Mouse (Mus musculus): ENCODE data around the gene Hagh. TPM values are rescaled to one million over a fixed set of nuclear protein-coding genes. Genes with fewer than 3 reads are reported as not detected.

Hagh gene
- 46.6 and 55.4 TPM in 2 replicates for polyA plus RNA-seq (2014; fragmentation: Nextera tagmentation; extraction: Ambion mirVana)

DNA sequence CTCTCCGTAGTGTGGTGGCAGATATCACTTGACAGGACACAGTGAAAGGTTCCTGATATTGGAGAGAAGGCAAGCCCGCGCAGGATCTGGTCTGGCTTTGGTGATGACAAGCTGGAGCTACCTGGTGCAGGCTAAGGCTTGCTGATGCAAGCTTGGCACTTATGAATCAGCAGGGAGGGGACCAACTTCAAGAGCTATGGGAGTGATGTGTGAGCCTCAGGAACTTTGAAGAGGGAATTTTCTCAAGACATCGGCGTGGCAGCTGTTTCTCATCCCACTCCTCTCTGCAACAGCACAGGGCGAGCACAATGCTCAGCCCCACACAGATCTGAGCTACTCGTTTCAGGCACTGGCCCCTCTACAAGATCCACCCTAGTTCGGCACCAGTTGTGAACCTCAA is at the start of gene Hagh:
Gene Hagh (plus strand): TSS at position 302 of the 400 bp plus-strand sequence.
- Histone ChIP-seq H3K27me3 (ENCODE audit: control insufficient read depth, insufficient read depth, low read length) (no peaks in the 10 kb centered on the region), H3K36me3 (ENCODE audit: control insufficient read depth, insufficient read depth, low read length) (no peaks in the 10 kb centered on the region), H3K4me1 (ENCODE audit: control insufficient read depth, insufficient read depth, low read length) (no peaks in the 10 kb centered on the region), H3K9me3 (ENCODE audit: control insufficient read depth, low read length) (no peaks in the 10 kb centered on the region), H3K9ac (ENCODE audit: low read depth, low read length) (no peak within 1 kb of the TSS), H3K4me2 (replicated peaks; ENCODE audit: low read depth, low read length) (no peak within 1 kb of the TSS), H3K4me3 (ENCODE audit: low read length) (no peak within 1 kb of the TSS), H3K27ac (ENCODE audit: low read depth, low read length) (no peak within 1 kb of the TSS)
- ATAC-seq (ENCODE audit: low FRiP score, low TSS enrichment): no peak
- WGBS: 59% methylated on average over 8 of the region's 8 CpGs

DNA sequence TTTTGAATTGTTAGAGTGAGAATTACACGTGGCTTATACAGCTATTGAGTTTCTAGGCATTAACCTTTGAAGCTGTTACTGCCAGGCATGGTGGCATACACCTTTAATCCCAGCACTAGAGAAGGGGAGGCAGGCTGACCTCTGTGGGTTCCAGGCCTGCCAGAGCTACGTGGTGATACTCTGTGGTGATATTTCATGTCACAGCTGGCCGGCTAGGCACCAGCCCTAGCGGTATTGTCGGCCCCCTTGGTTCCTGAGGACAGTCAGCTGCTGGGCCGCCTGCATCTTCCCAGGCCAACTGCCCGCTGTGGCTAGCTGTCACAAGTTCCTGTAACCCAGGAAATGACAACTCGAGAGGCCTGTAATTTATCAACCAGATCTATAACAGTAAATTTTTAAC is 47.8 kb upstream of the Hagh start:
- peak; percentile 62; the same call in 1 of the 2 replicates for ATAC-seq (ENCODE audit: low FRiP score, low TSS enrichment)
- WGBS: 30% methylated on average over 8 of the region's 8 CpGs

DNA sequence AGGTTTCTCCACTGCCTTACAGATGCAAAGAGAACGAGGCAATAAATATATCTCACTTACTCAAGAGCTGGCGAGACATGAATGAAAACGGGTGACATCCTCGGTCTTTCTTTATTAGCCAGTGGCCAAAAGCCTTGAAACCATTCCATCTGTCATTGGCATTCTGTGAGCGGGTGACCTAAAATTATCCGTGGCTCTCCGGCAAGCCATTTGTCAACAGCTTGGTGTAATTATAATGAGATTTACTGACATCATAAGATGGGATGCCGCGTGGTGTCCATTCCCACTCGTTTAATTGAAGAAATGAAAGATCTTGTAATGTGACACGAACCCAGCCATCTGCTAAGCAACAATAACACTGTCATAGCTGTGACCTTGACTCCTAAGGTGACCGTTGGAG is 45.2 kb upstream of the Hagh start:
- no peaks in the 10 kb centered on the region for H3K36me3 ChIP-seq (ENCODE audit: control insufficient read depth, insufficient read depth, low read length)
- H3K4me1 ChIP-seq (ENCODE audit: control insufficient read depth, insufficient read depth, low read length): no peaks in the 10 kb centered on the region
- no peak for ATAC-seq (ENCODE audit: low FRiP score, low TSS enrichment)
- no peaks in the 10 kb centered on the region for H3K27me3 ChIP-seq (ENCODE audit: control insufficient read depth, insufficient read depth, low read length)
- 44% methylated on average over 12 of the region's 12 CpGs for WGBS
- H3K9me3 ChIP-seq (ENCODE audit: control insufficient read depth, low read length): no peaks in the 10 kb centered on the region
- H3K27ac ChIP-seq (ENCODE audit: low read depth, low read length): no peak overlapping the region
- H3K4me3 ChIP-seq (ENCODE audit: low read length): no peak overlapping the region
- no peak overlapping the region for H3K4me2 ChIP-seq (replicated peaks; ENCODE audit: low read depth, low read length)
- H3K9ac ChIP-seq (ENCODE audit: low read depth, low read length): no peak overlapping the region

More for the DNA sequence above, 47.8 kb upstream of the Hagh start:
- H3K27me3 ChIP-seq (ENCODE audit: control insufficient read depth, insufficient read depth, low read length): no peaks in the 10 kb centered on the region
- H3K27ac ChIP-seq (ENCODE audit: low read depth, low read length): no peak overlapping the region
- no peaks in the 10 kb centered on the region for H3K9me3 ChIP-seq (ENCODE audit: control insufficient read depth, low read length)
- no peaks in the 10 kb centered on the region for H3K4me1 ChIP-seq (ENCODE audit: control insufficient read depth, insufficient read depth, low read length)
- H3K4me2 ChIP-seq (replicated peaks; ENCODE audit: low read depth, low read length): no peak overlapping the region
- H3K36me3 ChIP-seq (ENCODE audit: control insufficient read depth, insufficient read depth, low read length): no peaks in the 10 kb centered on the region
- no peak overlapping the region for H3K9ac ChIP-seq (ENCODE audit: low read depth, low read length)
- no peak overlapping the region for H3K4me3 ChIP-seq (ENCODE audit: low read length)

DNA sequence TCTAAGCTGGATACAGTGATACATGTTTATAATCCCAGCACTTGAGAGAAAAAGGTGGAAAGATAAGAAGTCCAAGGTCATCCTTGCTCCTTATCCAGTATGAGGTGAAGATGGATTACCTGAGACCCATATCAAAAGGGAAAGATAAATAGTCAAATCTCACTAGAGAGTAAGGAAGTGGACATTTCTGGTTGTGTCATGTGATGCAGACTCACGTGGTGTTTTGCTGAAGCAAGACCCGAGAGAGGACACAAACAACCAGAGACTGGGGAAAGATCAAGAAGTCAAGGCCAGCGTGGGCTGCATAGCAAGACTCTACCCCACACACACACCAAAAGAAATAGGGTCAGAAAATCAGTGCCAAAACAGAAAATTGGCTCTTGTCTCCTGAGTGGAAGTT is 43.0 kb upstream of the Hagh start:
- 72% methylated on average over 3 of the region's 3 CpGs for WGBS
- H3K9me3 ChIP-seq (ENCODE audit: control insufficient read depth, low read length): no peaks in the 10 kb centered on the region

DNA sequence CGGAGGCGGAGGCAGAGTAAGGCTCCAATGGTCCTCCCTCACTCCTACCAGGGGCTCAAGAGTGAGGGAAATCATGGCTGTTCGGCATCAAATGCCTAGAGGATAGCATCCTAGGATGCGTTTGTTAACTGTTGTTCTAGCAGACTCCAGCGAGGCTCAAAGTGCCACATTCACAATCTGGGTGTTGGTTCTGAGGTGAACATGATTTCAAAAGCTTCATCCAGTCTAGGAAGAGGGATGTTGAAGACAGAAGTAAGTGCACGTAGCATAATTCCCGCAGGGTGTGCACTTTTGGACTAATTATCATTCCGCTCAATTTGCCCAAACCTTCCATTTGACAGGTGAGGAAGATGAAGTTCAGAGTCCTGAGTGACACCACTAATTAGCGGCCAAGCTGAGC is 41.7 kb upstream of the Hagh start:
- Histone ChIP-seq H3K4me2 (replicated peaks; ENCODE audit: low read depth, low read length) (no peak overlapping the region), H3K27me3 (ENCODE audit: control insufficient read depth, insufficient read depth, low read length) (no peaks in the 10 kb centered on the region), H3K36me3 (ENCODE audit: control insufficient read depth, insufficient read depth, low read length) (no peaks in the 10 kb centered on the region), H3K4me3 (ENCODE audit: low read length) (no peak overlapping the region), H3K27ac (ENCODE audit: low read depth, low read length) (no peak overlapping the region), H3K9me3 (ENCODE audit: control insufficient read depth, low read length) (no peaks in the 10 kb centered on the region), H3K9ac (ENCODE audit: low read depth, low read length) (no peak overlapping the region), H3K4me1 (ENCODE audit: control insufficient read depth, insufficient read depth, low read length) (no peaks in the 10 kb centered on the region)
- ATAC-seq (ENCODE audit: low FRiP score, low TSS enrichment): no peak
- WGBS: 50% methylated on average over 9 of the region's 9 CpGs

More for the DNA sequence above, 43.0 kb upstream of the Hagh start:
- Histone ChIP-seq H3K27me3 (ENCODE audit: control insufficient read depth, insufficient read depth, low read length) (no peaks in the 10 kb centered on the region), H3K27ac (ENCODE audit: low read depth, low read length) (no peak overlapping the region), H3K4me2 (replicated peaks; ENCODE audit: low read depth, low read length) (no peak overlapping the region), H3K9ac (ENCODE audit: low read depth, low read length) (no peak overlapping the region), H3K36me3 (ENCODE audit: control insufficient read depth, insufficient read depth, low read length) (no peaks in the 10 kb centered on the region), H3K4me1 (ENCODE audit: control insufficient read depth, insufficient read depth, low read length) (no peaks in the 10 kb centered on the region), H3K4me3 (ENCODE audit: low read length) (no peak overlapping the region)
- ATAC-seq (ENCODE audit: low FRiP score, low TSS enrichment): no peak

DNA sequence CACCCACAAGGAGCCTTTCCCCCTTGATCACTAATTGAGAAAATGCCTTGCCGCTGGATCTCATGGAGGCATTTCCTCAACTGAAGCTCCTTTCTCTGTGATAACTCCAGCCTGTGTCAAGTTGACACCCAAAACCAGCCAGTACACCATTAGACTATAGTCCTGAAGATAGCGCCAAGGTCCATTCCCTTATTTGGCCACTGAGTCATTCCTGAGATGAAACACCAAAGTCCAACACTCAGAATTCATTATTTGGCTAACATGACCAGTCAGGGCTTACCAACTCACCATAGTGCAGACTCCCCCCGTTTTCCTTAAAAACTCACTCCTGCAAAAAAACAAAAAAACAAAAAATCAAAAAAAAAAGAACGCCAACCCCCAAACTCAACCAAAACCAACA is 40.5 kb upstream of the Hagh start:
- Histone ChIP-seq H3K27me3 (ENCODE audit: control insufficient read depth, insufficient read depth, low read length) (no peaks in the 10 kb centered on the region), H3K27ac (ENCODE audit: low read depth, low read length) (no peak overlapping the region), H3K4me3 (ENCODE audit: low read length) (no peak overlapping the region), H3K9me3 (ENCODE audit: control insufficient read depth, low read length) (no peaks in the 10 kb centered on the region), H3K4me1 (ENCODE audit: control insufficient read depth, insufficient read depth, low read length) (no peaks in the 10 kb centered on the region), H3K4me2 (replicated peaks; ENCODE audit: low read depth, low read length) (no peak overlapping the region), H3K36me3 (ENCODE audit: control insufficient read depth, insufficient read depth, low read length) (no peaks in the 10 kb centered on the region), H3K9ac (ENCODE audit: low read depth, low read length) (no peak overlapping the region)
- ATAC-seq (ENCODE audit: low FRiP score, low TSS enrichment): no peak
- 90% methylated on average over 4 of the region's 4 CpGs for WGBS

DNA sequence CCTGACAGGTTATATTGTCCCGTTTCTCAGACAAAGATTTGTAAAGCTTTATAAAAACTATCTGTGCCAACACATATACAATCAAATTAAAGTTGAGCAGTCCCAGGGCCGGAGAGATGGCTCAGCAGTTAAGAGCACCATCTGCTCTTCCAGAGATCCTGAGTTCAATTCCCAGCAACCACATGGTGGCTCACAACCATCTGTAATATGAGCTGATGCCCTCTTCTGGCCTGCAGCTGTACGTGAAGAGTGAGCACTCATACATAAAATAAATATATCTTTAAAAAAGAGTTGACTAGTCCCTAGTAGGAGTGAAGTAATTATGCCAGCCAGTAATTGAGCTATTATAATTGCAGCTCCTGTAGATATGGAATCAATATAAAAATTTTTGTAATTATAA is 39.4 kb upstream of the Hagh start:
- H3K27ac ChIP-seq (ENCODE audit: low read depth, low read length): no peak overlapping the region
- no peak overlapping the region for H3K4me2 ChIP-seq (replicated peaks; ENCODE audit: low read depth, low read length)
- H3K27me3 ChIP-seq (ENCODE audit: control insufficient read depth, insufficient read depth, low read length): peaks cover 3% of the 10 kb centered on the region; the same call in 1 of the 2 replicates
- H3K4me1 ChIP-seq (ENCODE audit: control insufficient read depth, insufficient read depth, low read length): no peaks in the 10 kb centered on the region
- no peak for ATAC-seq (ENCODE audit: low FRiP score, low TSS enrichment)
- no peaks in the 10 kb centered on the region for H3K9me3 ChIP-seq (ENCODE audit: control insufficient read depth, low read length)
- no peak overlapping the region for H3K4me3 ChIP-seq (ENCODE audit: low read length)
- no peak overlapping the region for H3K9ac ChIP-seq (ENCODE audit: low read depth, low read length)
- WGBS: 60% methylated on average over 3 of the region's 3 CpGs
- H3K36me3 ChIP-seq (ENCODE audit: control insufficient read depth, insufficient read depth, low read length): no peaks in the 10 kb centered on the region

DNA sequence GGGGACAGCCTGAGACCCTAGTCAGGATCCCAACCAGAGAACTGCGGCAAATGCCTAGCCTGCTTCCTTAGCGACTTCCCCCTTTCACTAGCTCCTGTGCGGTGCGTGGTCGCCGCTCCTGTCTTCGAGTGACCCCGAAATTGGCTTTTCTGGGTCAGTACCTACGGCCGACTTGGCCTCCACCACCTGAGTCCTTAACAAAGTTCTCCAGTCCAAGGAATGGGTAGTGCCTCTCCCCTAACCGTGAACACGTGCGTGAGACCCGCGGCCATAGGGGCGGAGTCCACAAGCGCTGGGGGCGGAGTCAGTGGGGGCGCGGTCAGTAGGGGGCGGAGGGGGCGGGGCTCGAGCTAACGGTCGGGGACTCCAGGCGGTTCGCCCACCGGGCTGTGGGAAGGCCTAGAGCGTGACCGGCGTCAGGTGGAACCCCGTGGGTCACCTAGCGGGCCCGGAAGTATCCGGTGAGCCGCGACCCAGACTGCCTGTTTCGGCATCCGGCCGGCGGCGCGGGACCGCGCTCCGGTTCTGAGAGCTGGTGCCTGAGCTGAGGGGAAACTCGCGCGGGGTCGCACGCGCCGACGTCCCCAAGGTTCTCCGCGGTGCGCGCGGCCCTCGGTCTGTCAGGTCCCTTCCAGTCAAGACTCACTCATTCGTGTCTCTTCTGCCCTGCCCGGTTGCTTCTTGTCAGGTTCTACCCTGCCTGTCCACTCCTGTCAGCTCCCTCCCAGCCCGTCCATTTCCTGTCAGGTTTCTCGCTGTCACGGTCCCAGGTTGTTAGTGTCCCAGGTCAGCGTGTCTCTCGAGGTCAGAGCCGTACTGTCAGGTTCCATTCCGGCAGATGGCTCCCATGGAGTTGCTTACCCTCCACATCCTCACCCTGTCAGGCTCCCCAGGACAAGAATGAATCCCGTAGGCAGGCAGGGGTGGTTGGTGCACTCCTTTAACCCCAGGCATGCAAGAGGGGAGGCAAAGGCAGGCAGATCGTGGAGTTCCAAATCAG is 35.7 kb upstream of the Hagh start, which contains the start of gene Meiob:
Gene Meiob (plus strand): TSS at position 338 of the 1,000 bp plus-strand sequence.
- H3K9me3 ChIP-seq (ENCODE audit: control insufficient read depth, low read length): no peaks in the 10 kb centered on the region
- peak; percentile 94 for ATAC-seq (ENCODE audit: low FRiP score, low TSS enrichment)
- WGBS: under 1% methylated on average over 58 of the region's 71 CpGs
- no peak within 1 kb of the TSS for H3K27ac ChIP-seq (ENCODE audit: low read depth, low read length)
- peak within 1 kb of the TSS; percentile 64 for H3K4me3 ChIP-seq (ENCODE audit: low read length)
- H3K9ac ChIP-seq (ENCODE audit: low read depth, low read length): peak within 1 kb of the TSS; percentile 53
- H3K36me3 ChIP-seq (ENCODE audit: control insufficient read depth, insufficient read depth, low read length): no peaks in the 10 kb centered on the region
- H3K27me3 ChIP-seq (ENCODE audit: control insufficient read depth, insufficient read depth, low read length): peaks cover 9% of the 10 kb centered on the region; the same call in 1 of the 2 replicates
- no peaks in the 10 kb centered on the region for H3K4me1 ChIP-seq (ENCODE audit: control insufficient read depth, insufficient read depth, low read length)
- H3K4me2 ChIP-seq (replicated peaks; ENCODE audit: low read depth, low read length): peak within 1 kb of the TSS; percentile 78

DNA sequence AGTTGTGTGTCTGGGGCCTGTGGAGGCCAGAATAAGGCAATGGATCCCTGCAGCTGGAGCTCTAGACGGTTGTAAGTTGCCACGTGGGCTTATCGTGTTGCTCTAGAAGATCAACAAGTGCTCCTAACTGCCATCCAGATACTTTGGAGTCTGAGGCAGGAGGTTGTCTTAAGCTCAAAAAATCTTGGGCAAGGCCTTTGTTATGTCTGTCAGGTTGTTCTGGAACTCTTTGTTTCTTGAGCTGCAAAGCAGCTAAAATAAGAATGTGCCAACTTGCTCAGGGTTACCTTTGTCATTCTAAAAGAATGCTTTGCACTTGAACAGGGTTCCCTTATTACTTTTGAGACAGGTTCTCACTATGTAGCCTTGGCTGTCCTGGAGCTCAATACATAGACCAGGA is 28.7 kb upstream of the Hagh start:
- Histone ChIP-seq H3K4me1 (ENCODE audit: control insufficient read depth, insufficient read depth, low read length) (no peaks in the 10 kb centered on the region), H3K36me3 (ENCODE audit: control insufficient read depth, insufficient read depth, low read length) (no peaks in the 10 kb centered on the region), H3K27me3 (ENCODE audit: control insufficient read depth, insufficient read depth, low read length) (no peaks in the 10 kb centered on the region), H3K27ac (ENCODE audit: low read depth, low read length) (no peak overlapping the region), H3K4me2 (replicated peaks; ENCODE audit: low read depth, low read length) (no peak overlapping the region), H3K9me3 (ENCODE audit: control insufficient read depth, low read length) (no peaks in the 10 kb centered on the region), H3K4me3 (ENCODE audit: low read length) (no peak overlapping the region), H3K9ac (ENCODE audit: low read depth, low read length) (no peak overlapping the region)
- no peak for ATAC-seq (ENCODE audit: low FRiP score, low TSS enrichment)
- 75% methylated on average over 3 of the region's 3 CpGs for WGBS
